Mouse (Mus musculus) layer of hippocampus, adult 11-12 months (tissue): ENCODE results near the gene Col4a4.

Source experiments
- DNase-seq: peaks from one replicate; pipeline ENCODE4 v3.0.0; 2022; ENCODE audit warnings: low spot score

Gene Col4a4

GRCm38 (mm10) chr1:82475254-82475653, 111.4 kb downstream of the Col4a4 start:
- DNase-seq = no peak

- DNase-seq = no peak
Observed at GRCm38 (mm10) chr1:82474461-82474961, 112.1 kb downstream of the Col4a4 start.

- DNase-seq = no peak
Observed at GRCm38 (mm10) chr1:82473467-82473866, 113.2 kb downstream of the Col4a4 start.

- no peak for DNase-seq
Observed at GRCm38 (mm10) chr1:82470516-82471225, 116.0 kb downstream of the Col4a4 start.

GRCm38 (mm10) chr1:82468872-82469271, 117.8 kb downstream of the Col4a4 start:
- DNase-seq = no peak

- no peak for DNase-seq
Observed at GRCm38 (mm10) chr1:82465321-82465853, 121.3 kb downstream of the Col4a4 start.

GRCm38 (mm10) chr1:82461041-82461440, 125.6 kb downstream of the Col4a4 start:
- DNase-seq = no peak

- no peak for DNase-seq
Observed at GRCm38 (mm10) chr1:82459926-82460325, 126.7 kb downstream of the Col4a4 start.

GRCm38 (mm10) chr1:82459350-82459749, 127.3 kb downstream of the Col4a4 start:
- no peak for DNase-seq

GRCm38 (mm10) chr1:82454031-82454430, 132.6 kb downstream of the Col4a4 start:
- no peak for DNase-seq

- DNase-seq = no peak
Observed at GRCm38 (mm10) chr1:82451927-82452651, 134.6 kb downstream of the Col4a4 start.

GRCm38 (mm10) chr1:82449851-82450250, 136.8 kb downstream of the Col4a4 start:
- DNase-seq = no peak

GRCm38 (mm10) chr1:82446049-82446448, 140.6 kb downstream of the Col4a4 start:
- DNase-seq = no peak

- no peak for DNase-seq
Observed at GRCm38 (mm10) chr1:82443517-82443916, 143.1 kb downstream of the Col4a4 start.

- DNase-seq = no peak
Observed at GRCm38 (mm10) chr1:82440123-82440522, 146.5 kb downstream of the Col4a4 start.

GRCm38 (mm10) chr1:82437273-82437672, 149.4 kb downstream of the Col4a4 start:
- DNase-seq = no peak

- no peak for DNase-seq
Observed at GRCm38 (mm10) chr1:82433649-82434005, 153.0 kb downstream of the Col4a4 start.

- DNase-seq = peak; percentile 83
Observed at GRCm38 (mm10) chr1:82432919-82433648, 153.6 kb downstream of the Col4a4 start.

GRCm38 (mm10) chr1:82429061-82429460, 157.6 kb downstream of the Col4a4 start:
- no peak for DNase-seq

GRCm38 (mm10) chr1:82427729-82428128, 158.9 kb downstream of the Col4a4 start:
- DNase-seq = no peak

GRCm38 (mm10) chr1:82415641-82416040, 171.0 kb downstream of the Col4a4 start:
- DNase-seq = no peak

- no peak for DNase-seq
Observed at GRCm38 (mm10) chr1:82414434-82415045, 172.1 kb downstream of the Col4a4 start.
